Mouse (Mus musculus) retina, postnatal 1 day (tissue): ENCODE measurements around the gene Nell2.
A peak's percentile ranks its signal among the peaks of the same experiment; 100 is the strongest.

ENCODE experiments used
- DNase-seq: peaks from one replicate; pipeline ENCODE4 v3.0.0-alpha.2; 2012

Nell2 gene

DNA sequence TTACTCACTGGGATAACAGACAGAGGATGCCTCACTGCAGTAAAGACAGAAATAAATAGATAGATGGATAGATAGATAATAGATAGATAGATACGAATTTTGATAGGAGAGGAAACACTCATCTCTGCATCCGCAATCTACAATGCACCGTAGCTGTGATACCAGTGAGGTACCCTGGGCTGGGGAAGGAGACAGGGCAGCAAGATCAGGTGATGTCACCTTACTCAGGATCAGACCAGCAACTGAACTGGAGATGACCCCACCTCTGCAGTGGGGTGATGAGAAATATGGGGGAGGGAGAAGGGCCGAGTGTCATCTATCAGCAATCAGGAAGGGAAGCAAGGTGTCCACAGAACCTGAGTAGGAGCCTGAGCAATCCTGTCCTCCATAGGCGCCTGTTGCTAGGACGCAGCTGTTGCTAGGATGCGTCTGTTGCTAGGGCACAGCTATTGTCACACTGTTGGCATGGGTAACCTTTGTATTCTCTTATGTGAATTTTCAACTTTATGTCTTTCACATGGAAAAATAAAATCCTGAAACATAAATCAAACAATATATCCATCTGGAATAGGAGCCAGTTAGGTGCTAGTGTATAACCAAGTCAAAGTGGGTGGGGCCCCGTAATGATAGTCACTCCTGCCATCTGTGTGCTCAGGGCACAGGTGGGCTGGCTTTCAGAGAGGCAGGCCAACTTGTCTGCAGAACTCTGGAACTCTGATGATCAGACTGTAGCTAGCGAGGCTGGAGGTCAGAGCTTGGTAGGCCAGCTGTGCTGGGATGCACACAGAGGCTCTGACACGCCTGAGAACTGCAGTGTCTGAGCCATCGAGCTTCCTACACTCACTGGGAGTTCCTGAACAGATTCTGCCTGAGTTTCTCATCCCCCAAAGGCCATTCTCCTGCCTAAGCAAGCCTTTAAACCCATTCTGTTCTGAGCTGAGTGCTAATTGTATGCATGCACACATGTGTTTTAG, 193.7 kb downstream of the Nell2 start:
- DNase-seq, result peak; percentile 42

DNA sequence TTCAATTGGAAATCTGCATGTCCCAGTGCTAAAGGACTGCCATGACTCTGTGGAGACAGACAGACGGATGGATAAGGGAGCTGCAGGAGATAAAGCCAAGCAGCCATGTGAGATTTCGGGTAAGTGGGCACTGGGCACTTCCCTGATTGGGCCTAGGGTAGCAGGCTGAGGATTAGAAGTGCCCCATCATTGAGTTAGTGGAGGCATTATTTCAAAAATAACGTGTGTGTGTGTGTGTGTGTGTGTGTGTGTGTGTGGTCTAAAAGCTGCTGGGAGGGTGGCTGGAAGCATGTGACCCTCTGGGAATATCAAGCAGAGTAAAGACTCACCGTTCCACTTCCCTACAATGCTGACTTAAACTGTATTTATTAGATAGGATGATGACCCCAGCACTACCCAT, 195.1 kb downstream of the Nell2 start:
- DNase-seq, result no peak

GRCm38 (mm10) chr15:95330926-95331325, 197.4 kb downstream of the Nell2 start:
- no peak for DNase-seq

GRCm38 (mm10) chr15:95322744-95323143, 205.6 kb downstream of the Nell2 start:
- no peak for DNase-seq

DNA sequence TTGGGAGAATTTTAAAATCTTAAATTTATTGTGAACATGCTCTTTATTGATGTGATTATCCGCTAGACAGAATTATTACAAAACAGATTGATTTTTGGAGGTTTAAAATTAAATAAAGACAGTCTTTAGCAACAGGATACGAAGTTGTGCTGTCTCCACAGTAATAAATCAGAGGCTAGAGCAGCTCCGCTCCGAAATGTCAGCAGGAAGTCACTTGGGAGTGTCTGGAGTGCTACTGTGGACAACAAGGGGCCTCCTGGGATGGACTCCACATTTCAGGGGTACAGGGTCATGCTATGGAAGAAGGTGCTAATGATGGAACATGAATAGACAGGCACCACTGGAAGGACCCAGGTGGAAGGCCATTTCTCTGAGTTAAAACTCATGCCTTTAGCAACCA, 211.7 kb downstream of the Nell2 start:
- DNase-seq, result no peak

DNA sequence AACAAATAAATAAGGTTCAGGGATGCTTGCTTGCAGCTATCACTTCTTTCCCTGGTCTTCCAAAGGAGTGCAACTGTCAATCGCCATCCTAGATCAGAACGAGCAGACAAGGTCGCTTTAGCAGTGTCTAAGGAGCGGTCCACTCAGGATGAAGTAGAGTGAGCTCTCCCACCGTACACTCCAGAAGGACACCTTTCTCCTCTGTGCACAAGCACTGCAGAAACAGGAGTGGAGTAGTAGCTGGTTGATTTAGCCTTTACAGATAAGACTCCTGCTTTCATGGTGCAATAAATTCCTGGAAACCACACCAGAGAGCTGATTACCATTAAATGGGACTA, 213.6 kb downstream of the Nell2 start:
- DNase-seq, result no peak

DNA sequence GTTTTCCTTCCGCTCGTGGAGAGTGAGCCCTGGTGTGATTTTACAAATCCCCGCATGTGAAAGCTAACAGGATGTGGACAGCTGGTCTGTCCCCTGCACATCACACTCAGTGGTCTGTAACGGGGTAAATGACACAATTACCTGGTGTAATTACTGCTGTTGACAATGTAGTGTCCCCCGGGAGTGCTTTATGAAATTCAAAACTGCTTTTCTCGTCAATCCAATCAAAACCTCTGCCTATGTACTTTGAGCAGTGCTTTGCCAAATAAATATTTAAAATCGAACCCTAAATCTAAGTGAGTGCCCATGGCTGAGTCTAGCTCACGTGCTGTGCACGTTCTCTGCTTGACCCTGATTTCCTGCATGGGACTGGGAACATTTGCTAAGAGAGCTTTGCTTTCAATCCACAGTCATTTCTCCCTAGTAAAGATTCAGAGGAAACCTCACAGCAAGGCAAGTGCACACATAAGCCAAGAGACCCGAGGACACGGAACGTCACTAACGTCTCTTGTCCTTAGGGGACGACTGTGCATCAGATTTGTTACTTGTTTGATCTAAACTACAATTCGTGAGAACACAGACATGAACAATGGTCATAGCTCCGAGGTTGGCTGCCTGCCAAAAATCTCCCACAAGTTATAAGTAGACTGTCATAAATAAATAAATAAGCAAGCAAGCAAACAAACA, 214.1 kb downstream of the Nell2 start:
- peak; percentile 59 for DNase-seq

DNA sequence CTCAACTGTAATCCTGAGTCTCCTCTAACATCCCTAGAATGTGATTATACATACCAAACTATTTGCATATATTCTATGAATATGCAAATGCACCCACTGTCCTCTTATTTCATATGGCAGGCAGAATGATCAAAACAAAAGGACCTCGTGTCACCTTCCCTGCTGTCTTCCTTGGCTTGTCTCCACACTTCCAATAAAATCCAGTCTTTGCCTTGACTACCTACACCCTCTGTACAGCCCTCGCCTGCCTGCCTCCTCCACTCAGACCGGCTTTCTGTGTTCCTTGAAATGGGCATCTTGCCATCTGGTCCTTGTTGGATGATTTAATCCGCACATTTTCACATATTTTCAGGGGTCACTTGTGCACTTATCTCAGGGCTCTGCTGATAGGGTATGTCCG, 215.1 kb downstream of the Nell2 start:
- DNase-seq, result peak; percentile 12

DNA sequence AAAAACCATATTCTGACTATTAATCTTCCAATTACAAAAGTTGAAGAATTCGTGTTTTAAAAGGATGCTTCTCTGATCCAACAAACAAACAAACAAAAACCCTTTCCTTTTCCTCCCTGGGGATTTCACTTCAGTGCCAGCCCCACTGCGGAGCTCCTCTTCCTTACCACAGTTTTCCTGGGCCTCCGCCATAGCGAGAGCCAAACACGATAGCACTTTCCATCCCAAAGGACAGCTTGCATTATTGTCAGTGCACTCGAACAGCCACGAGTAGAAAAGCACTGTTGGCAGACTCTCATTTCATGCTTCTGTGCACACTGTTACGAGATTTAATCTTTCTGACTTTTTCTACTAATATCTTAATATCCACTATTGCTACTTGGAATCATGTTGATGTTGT, 224.3 kb downstream of the Nell2 start:
- DNase-seq, result peak; percentile 44

- no peak for DNase-seq
Measured at GRCm38 (mm10) chr15:95296561-95296960, 231.8 kb downstream of the Nell2 start.

- no peak for DNase-seq
Measured at GRCm38 (mm10) chr15:95289047-95289446, 239.3 kb downstream of the Nell2 start.

GRCm38 (mm10) chr15:95285199-95285598, 243.2 kb downstream of the Nell2 start:
- DNase-seq, result peak; percentile 16

GRCm38 (mm10) chr15:95280986-95281385, 247.4 kb downstream of the Nell2 start:
- no peak for DNase-seq

- DNase-seq, result no peak
Measured at GRCm38 (mm10) chr15:95278001-95278400, 250.4 kb downstream of the Nell2 start.

GRCm38 (mm10) chr15:95276556-95276955, 251.8 kb downstream of the Nell2 start:
- no peak for DNase-seq

DNA sequence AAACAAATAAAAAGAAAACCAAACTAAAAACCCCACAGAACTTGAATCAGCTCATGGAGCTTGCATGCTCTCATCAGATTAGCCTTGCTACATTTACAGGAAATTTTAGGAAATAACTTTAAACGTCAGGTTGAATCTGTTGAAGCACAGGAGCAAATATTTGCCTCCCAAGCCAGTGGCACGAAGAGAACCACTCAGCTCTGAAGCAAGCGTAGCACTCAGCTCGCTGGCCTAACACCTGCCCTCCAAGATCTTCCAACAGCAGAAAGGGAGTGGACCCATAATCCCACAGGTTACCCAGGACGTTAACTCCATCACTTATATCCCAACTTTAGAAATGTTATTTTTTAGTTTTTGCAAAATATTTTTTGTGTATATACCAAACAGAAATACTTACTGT, 252.8 kb downstream of the Nell2 start:
- DNase-seq, result no peak

DNA sequence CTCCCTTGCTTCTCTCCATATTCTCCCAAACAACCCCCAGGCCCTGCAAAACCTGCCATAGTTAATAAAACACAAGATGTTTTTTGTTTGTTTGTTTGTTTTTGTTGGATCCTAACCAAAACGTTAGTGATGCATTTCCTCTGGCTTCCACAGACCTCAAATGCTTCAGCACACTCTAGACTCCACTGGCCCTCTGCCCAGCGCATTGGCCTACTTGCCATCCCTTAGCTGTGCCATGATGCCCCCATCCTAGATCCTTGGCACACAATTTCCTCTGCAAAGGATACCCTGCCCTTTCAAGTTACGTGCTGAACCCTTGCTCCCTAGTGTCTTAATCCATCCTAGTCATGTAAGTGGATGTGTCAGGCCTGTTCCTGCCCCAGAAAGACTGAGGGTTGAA, 255.1 kb downstream of the Nell2 start:
- no peak for DNase-seq

GRCm38 (mm10) chr15:95272167-95272566, 256.2 kb downstream of the Nell2 start:
- DNase-seq, result no peak

DNA sequence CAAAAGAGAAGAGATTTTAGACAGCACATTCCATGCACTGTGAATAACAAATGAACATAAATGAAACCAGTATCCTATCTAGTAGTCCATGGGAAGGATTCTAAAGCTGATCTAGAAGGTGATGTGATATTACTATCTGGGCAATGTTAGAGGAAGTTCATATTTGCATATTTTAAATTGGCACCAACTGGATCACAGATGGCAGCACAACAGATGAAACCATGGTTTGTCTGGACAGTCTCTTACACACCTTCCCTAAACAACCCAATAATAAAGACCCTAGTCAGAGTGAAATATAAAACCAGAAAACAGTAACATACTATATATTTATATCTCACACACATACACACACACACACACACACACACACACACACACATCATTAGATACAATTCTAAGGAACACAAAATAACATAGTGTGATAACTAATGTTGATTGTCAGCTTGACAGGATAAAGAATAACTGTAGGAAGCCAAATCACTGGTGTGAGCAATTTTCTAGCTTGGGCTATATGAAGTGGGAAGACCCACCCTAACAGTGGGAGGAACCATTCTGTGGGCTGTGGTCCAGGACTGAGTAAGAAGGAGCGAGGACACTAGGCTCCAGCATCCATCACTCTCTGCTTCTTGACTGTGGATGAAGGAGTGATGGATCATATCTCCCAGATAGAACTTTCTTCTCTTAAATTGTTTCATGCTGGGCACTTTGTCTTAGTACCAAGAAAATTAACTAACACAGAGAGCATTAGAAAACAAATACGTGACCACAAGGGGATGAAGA, 268.5 kb downstream of the Nell2 start:
- no peak for DNase-seq

DNA sequence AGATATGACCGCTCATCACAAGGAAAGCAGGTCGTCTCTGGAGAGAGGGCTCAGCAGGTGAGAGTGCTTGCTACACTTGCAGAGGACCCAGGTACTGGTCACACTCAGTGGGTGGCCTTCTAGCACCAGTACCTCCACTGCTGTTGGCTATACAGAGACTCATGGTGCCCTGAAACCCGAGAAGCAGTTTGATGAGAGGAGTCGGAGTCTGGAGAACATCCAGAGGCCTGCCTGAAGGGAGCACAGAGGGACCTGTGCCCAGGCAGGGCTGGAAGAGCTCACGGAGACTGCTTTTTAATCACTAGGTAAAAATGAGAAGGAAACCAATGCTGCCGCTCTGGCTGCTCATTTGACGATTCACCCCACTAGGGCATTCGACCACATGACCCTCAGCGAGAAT, 271.2 kb downstream of the Nell2 start:
- DNase-seq, result no peak

GRCm38 (mm10) chr15:95245516-95245915, 282.8 kb downstream of the Nell2 start:
- DNase-seq, result no peak

GRCm38 (mm10) chr15:95243876-95244275, 284.5 kb downstream of the Nell2 start:
- DNase-seq, result no peak

- DNase-seq, result peak; percentile 25
Measured at GRCm38 (mm10) chr15:95241161-95241560, 287.2 kb downstream of the Nell2 start.
